Mouse (Mus musculus) G1E (cell line): ENCODE measurements around the gene Rpl15. TPM values are rescaled to one million over a fixed set of nuclear protein-coding genes. Genes with fewer than 3 reads are reported as not detected.

Experiments
- ATAC-seq: 2 replicates; pipeline ENCODE4 v1.8.0; 2016; ENCODE audit warnings: mild to moderate bottlenecking; ENCODE audit not compliant: insufficient number of reproducible peaks, poor library complexity, low FRiP score, severe bottlenecking; ENCODE audit errors: extremely low read depth
- DNase-seq: peaks from one replicate; pipeline ENCODE4 v3.0.0; 2012; ENCODE audit warnings: low spot score
- H3K27me3 ChIP-seq: 2 replicates; pipeline ENCODE4 v1.6.1; 2012; ENCODE audit warnings: mild to moderate bottlenecking, low read length, inconsistent platforms; ENCODE audit not compliant: insufficient read depth
- H3K36me3 ChIP-seq: replicated peaks from 2 replicates; pipeline ENCODE3; 2012; ENCODE audit warnings: mild to moderate bottlenecking, inconsistent platforms
- H3K4me1 ChIP-seq: 2 replicates; pipeline ENCODE4 v1.6.1; 2012; ENCODE audit warnings: low read depth, low read length, inconsistent platforms, mixed read lengths; ENCODE audit not compliant: insufficient read depth
- H3K4me3 ChIP-seq: 2 replicates; pipeline ENCODE4 v1.5.1; 2012; ENCODE audit warnings: low read depth, mild to moderate bottlenecking, inconsistent platforms, low read length, moderate library complexity, mixed read lengths
- H3K9me3 ChIP-seq: replicated peaks from 2 replicates; pipeline ENCODE4 v1.6.1; 2012; ENCODE audit warnings: inconsistent platforms
- CTCF ChIP-seq: IDR thresholded peaks from 2 replicates; pipeline ENCODE4 v1.5.1; 2012; ENCODE audit warnings: low read depth, low read length, inconsistent platforms, mixed read lengths
- GATA1 ChIP-seq: IDR thresholded peaks from 2 replicates; pipeline ENCODE4 v1.6.1; 2012; ENCODE audit warnings: borderline replicate concordance, low read length, inconsistent platforms, mixed read lengths
- GATA2 ChIP-seq: IDR thresholded peaks from 2 replicates; pipeline ENCODE4 v1.6.1; 2012; ENCODE audit warnings: low read depth, low read length, inconsistent platforms, borderline replicate concordance
- POLR2AphosphoS5 ChIP-seq: IDR thresholded peaks from 2 replicates; pipeline ENCODE4 v1.6.1; 2012; ENCODE audit warnings: low read depth, low read length, inconsistent platforms; ENCODE audit not compliant: insufficient replicate concordance
- TAL1 ChIP-seq: conservative IDR thresholded peaks from 2 replicates; pipeline ENCODE4 v1.6.1; 2012; ENCODE audit warnings: low read depth, low read length, inconsistent platforms, mixed read lengths
- polyA plus RNA-seq: library from polyadenylated mRNA; stranded (reverse); fragments of >175 nt; gene quantifications from 2 replicates; pipeline ENCODE4 v1.2.3, GENCODE M21; 2012
- total RNA-seq, 2 experiments: library from RNA; stranded (forward) in 1 of 2; stranded (reverse) in 1 of 2; fragments of 200-1000 nt in 1 of 2; fragments of >200 nt in 1 of 2; fragmentation: Nextera tagmentation in 1 of 2; gene quantifications; 2 replicates each; pipeline ENCODE4 v1.2.3; 2014 to 2017

Gene Rpl15
- total and polyA plus RNA-seq, 3 experiments: 145 to 2,038 (median 1,734) TPM

DNA sequence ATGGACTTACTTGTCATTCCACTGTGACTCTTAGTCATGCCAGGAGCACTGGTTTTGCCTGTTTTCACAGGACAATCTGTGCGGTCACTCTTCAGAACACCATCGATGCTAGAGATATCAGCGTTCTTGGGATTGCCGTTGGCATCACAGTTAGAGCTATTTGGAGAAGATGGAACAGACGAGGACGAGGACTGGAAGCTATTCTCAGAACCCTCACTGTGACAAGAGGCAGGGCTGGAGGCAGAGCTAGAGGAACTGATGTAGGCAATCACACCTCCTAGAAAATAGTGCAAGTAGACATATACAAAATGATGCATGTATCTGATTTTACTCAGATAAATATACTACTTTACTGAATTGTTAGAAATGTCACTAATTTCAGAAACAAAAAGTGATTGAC, 49.2 kb downstream of the Rpl15 start:
- no peak for ATAC-seq
- H3K27me3 ChIP-seq: no peaks in the 10 kb centered on the region
- no peaks in the 10 kb centered on the region for H3K9me3 ChIP-seq
- H3K4me3 ChIP-seq: no peak overlapping the region
- no peaks in the 10 kb centered on the region for H3K4me1 ChIP-seq
- no peak for DNase-seq
- TF ChIP-seq TAL1 (no peak), GATA2 (no peak), POLR2AphosphoS5 (no peak), GATA1 (no peak), CTCF (no peak)
- no peaks in the 10 kb centered on the region for H3K36me3 ChIP-seq

Other genes starting within 250 kb of the Rpl15 start
- 4.1 and 4.4 TPM in 2 replicates for gene Nr1d2, start 32.3 kb downstream of the Rpl15 start, total RNA-seq (2014; fragmentation: Nextera tagmentation)
- 5.1 and 6.9 TPM in 2 replicates for gene Nr1d2, start 32.3 kb downstream of the Rpl15 start, total RNA-seq (2017)
- gene Nr1d2, start 32.3 kb downstream of the Rpl15 start, polyA plus RNA-seq: 1.1 and 1.2 TPM in 2 replicates
- 5.7 and 6.2 TPM in 2 replicates for gene Nkiras1, start 255 bp downstream of the Rpl15 start, total RNA-seq (2014; fragmentation: Nextera tagmentation)
- gene Nkiras1, start 255 bp downstream of the Rpl15 start, total RNA-seq (2017): 7.3 and 9.1 TPM in 2 replicates
- 0.94 and 1.3 TPM in 2 replicates for gene Nkiras1, start 255 bp downstream of the Rpl15 start, polyA plus RNA-seq
- gene Ube2e1, start 60.5 kb upstream of the Rpl15 start, total RNA-seq (2014; fragmentation: Nextera tagmentation): 57.1 and 77.1 TPM in 2 replicates
- 55.9 and 56.9 TPM in 2 replicates for gene Ube2e1, start 60.5 kb upstream of the Rpl15 start, total RNA-seq (2017)
- 56.6 and 64.8 TPM in 2 replicates for gene Ube2e1, start 60.5 kb upstream of the Rpl15 start, polyA plus RNA-seq